Mouse (Mus musculus) T-cell, adult 2 months (primary cell): ENCODE measurements around the gene Tor4a.

Experiments used
- DNase-seq: peaks from one replicate; pipeline ENCODE4 v3.0.0; 2022; ENCODE audit warnings: low spot score

Gene Tor4a

DNA sequence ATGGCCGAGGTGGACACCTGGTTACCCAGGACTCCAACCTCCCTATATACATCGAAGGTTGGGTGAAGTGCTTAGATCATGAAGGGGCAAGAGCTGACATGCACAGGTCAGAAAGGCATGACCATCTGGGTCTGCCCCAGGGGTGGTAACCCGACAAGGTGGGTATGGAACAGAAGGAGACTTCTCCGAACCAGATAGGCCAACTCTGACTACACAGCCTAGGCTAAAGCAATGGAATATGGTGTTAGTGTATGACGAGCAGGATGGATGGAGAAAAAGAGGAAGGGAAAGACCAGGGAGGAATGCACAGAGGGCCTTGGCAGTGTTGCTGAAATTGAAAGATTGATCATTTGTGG is 10.1 kb downstream of the Tor4a start:
- DNase-seq, result no peak

DNA sequence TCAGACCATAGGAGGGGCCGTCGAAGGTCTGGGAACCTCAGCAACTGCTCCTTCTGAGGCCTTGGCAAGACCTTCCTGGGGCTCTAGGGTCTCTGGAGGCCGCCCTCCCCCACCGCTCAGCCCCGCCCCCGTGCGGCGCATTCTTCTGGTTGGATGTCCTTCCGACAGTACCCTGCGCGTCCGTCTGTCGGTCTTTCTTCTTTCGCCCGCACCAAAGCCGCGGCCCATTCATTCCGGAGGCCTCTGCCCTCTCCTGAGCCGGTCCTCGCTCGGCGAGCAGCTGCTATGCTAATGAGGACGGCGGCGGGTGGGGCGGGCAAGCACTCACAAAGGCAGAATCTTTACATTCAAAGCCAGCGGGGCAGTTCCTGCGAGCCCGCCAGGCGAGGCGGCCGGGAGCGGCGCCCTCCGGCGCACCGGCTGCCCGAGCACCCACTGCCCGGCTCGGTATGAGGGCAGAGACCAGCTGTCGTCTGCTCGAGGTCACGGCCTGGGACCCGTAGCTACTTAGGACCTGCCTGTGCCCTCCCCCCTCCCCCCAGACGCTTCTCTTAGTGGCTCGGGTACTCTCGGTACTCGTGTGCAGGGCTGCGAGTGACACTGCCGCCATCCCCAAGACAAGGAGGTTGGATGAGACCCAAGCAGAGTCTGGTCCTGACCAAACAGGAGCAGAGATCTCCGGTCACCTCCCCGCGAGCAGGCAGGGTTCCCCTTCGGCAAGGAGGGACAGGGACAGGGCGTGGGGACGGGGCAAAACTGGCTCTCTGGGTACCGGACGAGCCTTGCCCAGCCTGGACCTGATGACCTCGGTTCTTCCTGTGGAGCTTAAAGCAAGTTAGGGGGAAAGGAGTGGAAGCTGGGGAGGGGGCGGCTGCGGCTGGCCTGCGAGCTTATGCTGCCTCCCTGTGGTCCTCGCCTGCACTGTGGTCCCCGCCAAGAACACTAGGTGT is 10.8 kb downstream of the Tor4a start:
- DNase-seq, result peak; percentile 44

DNA sequence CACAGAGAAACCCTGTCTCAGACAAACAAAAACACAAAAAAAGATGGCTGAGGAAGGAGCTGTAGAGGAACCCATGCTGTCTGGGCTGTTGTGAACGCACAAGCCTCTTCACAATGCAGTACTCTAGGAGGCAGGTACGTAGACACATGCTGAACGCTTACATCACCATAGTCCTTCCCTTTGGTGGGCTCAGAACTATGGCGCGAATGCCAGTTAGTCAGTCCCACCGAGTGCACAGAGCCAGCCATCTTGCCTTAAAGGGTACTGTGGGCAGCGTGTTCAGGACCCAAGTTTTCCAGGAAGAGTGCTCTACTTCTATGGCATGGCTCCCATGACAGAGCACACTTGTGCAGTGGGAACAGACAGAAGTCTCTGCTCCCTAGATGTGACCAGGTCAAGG is 12.2 kb downstream of the Tor4a start:
- DNase-seq, result no peak

DNA sequence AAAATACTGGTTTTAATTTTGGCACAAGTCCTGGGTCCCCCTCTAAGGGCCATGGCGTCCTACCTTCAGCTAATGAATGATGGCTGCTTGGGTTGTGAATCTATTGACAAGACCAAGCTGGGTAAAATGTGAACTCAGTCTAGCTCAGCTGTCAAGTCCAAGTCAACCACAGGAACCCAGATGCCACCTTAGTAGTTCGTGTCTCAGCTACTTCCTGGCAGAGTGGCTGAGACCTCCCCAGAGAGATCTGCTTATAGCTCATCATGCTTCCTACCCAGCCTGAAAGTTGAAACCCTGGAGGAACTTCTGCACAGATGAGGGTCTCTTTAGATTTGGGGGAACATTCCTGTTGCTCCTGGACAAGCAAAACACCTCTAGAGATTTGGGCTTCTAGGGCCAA is 13.3 kb downstream of the Tor4a start:
- DNase-seq, result peak; percentile 54

DNA sequence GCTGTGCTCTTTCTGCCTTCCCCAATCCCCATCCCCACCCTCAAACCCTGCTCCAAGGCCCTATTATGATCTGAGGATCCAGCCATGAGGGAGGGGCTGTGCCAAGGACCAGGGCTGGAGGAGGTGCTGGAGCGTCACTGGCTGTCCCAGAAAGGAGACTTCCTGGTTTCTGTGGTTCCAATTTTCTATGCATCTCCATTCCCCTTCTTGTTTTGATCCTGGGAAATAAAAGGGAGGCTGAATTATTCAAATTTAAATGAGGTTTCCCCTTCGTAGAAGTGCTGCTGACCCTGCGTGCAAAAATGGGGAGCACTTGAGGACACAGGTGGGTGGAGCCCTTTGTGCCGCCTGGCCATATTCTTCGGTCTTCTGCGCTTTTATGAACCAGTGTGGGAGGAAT is 14.0 kb downstream of the Tor4a start:
- no peak for DNase-seq

DNA sequence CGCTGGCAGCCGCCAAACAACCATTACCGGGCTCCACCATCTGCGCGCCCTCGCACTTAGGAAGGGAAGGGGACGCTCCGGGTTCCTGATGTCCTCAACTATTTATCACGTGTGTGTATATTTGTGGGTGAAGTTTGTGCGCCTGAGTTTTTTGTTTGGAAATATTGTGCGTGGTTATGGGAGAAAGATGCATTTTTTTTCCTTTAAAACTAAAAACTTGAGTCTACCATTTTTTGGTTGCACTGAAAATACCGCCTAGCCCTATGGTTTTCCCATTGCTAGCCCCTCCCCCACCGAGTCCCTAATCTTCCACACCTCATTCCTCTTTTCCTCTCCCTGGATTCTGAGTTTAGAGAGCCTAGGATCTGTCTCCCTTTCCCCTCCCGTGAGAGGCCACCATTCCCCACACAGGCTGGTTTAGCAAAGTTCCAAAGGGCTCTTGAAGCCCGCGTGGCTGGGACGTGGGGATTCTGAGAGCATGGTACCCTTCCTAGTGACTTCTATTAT is 14.7 kb downstream of the Tor4a start:
- DNase-seq, result no peak

DNA sequence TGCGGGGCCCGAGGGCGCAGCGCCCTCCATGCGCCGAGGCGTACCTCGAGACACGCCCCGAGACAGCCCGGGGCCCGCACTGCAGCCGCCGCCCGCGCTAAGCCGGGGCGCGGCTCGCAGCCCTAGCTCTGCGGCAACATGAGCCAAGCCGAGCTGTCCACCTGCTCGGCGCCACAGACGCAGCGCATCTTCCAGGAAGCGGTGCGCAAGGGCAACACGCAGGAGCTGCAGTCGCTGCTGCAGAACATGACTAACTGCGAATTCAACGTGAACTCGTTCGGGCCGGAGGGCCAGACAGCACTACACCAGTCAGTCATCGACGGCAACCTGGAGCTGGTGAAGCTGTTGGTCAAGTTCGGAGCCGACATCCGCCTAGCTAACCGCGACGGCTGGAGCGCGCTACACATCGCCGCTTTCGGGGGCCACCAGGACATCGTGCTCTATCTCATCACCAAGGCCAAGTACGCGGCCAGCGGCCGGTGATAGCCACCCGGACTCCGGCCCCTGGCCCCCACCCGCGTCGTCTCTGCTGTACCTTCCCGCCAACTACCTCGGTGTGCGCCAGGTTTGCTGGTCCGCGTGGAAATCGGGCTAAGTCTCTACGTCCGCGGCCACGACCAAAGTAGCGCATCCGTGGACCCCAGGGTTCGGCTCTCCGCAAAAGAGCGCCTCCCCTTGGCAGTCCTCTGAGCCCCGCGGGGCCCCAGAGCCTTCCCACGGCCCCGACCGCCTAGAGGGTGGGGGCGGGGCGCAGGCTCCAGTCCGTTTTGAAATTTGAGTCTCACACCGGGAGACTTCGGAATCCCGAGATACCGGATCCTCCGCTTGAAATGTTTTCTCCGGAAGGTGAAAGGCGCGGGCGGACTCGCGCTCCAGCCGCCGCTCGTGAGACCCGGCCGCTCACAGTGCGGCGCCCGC is 15.5 kb downstream of the Tor4a start:
- peak; percentile 62 for DNase-seq

DNA sequence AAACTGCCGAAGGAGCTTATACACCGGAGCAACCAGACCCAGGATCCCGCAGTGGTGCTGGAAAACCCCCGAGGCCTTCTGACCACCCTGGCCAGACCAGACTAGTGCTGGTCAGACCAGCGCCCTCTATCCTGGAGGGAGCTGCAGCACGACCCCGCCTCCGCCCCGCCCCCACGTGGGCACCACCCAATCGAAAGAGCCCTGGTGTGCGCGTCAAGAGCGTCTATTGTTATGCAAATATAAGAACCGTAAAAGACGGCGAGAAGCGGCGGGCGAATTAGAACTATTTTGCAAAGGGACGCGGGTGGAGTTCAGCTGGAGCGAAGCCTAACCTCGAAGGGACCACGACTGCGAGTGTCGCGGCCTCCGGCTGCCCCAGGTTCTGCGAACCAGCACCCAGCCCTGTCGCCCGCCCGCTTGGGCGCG is 16.2 kb downstream of the Tor4a start, which contains the start of gene Nrarp:
Nrarp (plus strand) TSS at position 281 of the 426 bp plus-strand sequence.
- peak; percentile 81 for DNase-seq

DNA sequence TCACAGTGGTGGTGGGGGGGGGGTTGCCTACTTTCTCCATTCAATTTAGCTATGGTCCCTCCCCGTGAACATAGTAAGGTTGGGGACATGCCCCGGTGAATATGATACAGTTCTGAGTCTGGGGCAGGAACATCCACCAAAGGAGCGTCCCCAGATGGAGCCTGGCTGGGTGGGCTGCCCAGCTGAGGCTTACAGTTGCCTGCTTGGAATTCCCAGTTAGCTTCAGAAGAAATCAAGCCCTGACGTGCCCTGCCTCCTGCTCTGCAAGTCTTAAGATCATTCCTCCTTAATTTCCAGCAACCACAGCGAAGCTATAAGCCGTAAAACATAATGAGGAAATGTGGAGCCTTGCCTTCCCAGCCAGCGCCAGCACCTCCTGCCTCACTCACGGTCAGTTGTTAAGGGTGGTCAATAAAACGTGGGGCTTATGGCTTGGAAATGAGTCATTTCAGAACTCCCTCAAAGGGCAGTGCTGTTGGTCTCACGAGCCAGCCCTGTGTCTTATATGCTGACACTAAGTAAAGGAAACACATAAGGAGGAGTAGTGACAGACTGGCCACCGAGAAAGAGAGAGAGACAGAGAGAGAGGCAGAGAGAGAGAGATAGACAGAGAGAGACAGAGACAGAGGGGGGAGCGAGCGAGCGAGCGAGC is 17.0 kb downstream of the Tor4a start:
- DNase-seq, result no peak

DNA sequence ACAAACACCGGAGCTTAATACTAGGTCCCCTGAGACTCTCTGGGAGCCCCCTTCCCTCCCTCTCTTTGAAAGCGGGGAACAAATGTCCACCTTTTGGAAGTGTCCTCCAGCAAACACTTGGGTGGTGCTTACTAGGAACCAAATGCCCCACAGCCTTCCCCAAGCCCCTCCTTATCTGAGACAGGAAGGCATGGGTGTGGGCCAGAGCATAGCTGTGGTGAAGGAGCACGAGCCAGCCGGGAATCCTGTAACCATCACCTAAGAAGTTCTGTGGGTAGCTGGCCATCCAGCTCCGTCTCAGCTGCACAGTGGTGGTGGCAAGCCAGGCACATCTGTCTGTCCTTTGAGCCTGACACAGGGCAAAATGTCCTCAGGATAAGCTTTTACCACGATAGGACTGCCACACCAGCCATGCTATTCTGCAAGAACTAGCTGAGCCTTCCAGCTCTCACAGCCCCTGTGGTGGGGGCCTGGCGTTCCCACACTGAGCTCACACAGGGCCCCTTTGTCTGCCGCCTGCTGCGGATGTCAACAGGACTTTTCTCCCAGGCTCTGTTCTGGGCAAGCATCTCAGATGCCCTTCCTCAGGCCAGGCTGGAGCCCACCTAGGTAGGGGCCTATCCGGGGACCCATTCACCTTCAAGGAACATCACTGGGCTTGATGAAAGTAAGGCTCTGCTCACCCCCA is 18.3 kb downstream of the Tor4a start:
- DNase-seq, result no peak

DNA sequence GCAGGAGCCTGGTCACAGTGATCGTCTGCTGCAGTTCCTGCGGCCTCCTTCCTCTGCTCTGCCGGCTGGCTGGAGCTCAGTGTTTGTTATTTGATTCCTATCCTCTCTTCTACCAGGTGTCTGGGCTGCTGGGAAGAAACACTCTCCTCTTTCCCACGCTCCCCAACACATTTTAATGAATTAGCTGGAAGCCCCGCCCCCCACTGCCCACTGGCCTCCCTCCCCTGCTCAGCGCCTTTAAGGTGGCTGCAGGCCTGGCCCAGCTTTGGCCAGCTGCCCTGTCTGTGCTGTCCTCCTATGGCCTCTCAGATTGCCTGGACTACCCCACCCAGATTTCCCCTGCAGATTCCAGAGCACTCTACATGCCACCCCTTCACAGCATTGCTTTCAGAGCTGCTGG is 19.0 kb downstream of the Tor4a start:
- no peak for DNase-seq

DNA sequence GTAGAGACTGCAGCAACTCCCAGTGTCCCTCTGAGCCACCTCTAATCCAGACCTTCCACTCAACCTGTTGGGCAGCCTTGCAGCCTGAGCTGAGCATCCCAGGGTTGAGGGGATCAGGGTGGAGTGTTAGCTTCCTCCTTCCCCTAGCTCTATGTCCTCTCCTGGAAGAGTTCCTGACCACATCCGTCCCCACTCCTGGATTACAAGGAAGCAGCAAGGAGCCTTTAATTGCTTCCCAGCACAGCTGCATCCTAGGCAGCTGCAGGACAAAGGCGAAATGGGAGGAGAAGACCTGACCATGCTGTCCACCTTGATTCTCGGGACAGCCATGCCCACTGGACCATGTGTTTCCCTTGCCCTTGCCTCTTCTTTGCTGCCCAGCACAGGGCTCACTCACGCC is 19.6 kb downstream of the Tor4a start:
- DNase-seq, result no peak

DNA sequence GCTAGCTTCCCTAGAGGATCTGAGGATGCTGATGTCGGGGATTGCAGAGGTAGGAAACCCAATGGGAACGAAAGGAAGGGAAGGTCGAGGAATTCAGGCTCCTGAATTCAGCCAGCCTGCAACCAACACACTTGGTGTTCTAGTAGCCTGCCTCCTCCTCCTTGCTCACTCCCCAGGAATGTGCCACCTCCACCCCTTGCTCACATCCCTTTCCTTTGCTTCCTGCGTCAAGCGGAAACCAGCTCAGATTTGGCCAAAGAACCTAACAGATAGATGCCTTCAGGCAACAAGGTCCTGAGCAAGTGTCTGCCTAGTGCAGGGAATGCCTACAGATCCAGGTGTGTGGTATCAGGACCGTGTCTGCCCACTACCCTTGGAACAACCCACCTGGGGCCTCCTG is 20.1 kb downstream of the Tor4a start:
- no peak for DNase-seq

DNA sequence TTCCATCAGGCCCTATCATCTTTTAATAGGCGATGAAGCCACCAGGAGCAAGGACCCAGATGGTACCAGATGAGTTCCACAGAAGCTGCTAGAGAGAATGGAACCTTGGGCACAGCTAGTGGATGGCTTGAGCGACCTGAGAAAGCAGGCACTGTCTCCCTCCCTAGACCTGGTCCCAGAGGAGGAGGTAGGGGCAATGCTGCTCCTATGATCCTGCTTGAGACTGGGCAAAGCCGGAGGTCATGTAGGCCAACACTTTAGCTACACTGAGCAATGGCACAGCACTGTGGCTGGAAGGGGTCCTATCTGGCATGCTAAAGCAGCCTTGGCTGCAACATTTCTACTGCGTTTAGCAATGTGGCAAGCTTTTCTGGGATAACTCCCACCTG is 21.0 kb downstream of the Tor4a start:
- DNase-seq, result no peak

DNA sequence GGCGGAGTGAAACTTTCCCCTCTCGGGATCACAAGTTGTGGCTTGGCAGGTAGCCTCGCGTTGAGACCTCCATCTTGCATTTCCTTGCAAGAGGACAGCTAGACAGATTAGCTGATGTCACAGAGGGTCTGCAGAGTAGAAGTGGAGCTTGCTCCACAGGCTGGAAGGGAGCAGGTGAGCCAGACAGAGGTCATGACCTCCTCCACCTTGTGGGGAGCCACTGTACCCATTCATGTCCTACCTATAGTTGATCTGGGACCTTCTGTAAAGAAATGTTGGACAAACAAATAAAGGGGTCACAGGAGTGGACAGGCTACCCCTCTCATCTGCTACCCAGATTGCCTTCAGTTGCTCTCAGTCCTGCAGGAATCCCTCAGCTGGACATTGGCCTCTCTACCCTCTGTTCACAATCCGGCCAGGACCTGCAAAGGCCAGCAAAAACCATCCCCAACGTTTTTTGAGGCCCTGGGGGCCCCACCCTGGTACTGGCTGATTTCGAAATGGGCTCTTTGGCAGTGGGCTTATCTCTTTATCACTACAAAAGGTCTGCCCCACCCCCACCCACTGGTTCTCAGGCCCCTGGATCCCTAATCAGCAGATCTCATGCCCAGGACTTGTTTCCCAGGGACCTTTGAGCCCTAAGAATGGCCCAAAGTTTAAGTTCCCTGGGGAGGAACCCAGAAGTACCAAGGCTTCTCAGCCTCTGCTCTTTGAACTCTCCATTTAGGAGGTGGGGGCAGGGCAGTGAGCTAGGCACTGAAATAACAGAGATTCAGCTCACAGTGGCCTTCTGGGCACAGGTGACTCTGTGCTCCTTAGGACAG is 21.6 kb downstream of the Tor4a start:
- no peak for DNase-seq

DNA sequence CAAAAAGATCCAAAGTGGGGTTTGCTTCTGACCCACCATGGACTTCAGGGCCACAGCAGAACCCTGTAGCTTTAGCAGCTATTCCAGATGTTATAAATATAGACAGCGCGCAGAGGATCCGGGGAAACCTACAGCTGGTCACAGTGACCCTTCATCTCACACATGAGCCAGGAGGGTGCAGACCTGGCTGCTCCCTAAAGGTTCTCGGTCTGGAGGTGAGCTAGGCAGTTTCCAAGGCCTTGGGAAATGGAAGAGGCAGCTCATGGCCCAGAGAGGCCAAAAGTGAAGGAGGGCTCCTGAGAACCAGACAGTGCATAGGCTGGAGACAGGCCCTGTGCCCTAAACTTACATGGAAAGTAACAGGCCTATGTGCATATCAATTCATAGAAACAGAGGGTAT is 22.9 kb downstream of the Tor4a start:
- no peak for DNase-seq

DNA sequence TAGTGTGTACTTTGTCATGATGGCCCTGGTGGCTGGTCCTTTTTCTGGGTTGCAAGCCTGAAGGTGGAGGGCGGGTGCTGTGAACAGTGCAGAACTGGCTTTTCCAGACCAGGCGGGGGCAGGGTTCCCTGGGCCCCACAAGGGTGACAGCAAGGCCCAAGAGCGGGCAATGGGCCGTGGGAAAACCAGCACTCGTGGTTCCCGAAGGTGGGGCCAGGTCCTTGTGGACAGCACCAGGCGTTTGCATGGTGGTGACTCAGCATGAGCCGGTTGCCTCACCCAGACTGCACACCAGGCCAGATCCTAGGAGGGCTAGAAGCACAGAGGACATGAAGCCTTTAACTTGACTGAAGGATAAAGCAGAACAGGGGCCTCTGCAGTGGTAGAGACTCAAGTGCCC is 24.1 kb downstream of the Tor4a start:
- DNase-seq, result no peak

DNA sequence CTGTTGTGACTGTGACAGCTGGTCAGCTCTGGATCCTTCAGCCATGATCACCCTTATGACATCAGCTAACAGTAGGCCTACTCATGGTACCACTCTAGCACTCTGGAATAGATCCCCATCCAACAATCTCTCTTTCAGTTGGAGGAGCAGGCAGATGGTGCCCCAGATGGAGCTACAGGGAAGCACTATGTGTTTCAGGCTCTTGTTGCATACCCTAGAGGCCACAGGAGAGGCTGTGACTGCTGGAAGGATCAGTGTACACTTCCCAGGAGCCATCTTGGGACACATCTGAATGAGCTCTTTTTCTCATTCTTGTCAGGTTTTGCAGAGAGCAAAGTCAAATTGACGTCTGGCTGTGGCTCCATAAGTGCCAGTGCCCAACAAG is 24.9 kb downstream of the Tor4a start:
- DNase-seq, result no peak

DNA sequence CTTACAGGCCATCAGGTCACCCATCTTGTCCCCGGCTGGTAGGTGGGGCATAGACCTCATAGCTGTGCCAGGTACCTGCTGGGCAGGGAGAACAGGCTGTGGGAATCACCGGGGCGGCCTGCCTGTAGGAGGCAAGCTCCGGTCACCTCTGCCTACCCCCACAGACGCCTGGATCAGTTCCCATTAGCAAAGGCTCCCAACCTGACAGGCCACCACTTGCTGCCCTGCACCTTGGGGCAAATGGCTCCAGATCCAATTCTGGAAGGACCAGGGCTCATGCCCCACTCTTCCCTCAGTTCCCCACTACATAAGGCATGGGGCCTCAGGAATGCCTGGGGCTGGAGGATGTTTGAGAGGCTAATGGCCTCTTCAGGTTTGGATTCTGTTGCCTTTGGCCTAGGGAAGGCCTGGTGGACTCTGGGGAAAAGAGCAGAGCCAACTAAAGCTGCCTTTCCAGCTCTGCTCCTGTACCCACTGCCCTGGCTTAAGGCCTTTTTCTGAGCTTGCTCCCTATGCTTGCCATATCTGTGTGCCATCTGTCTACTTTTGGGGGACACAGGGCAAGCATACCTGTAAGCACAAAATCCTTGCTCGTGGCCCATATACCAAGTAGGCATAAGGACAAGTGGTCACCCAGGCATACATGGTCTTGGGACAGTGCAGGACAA is 25.5 kb downstream of the Tor4a start:
- DNase-seq, result no peak
